Comparison of ENCODE assay signal across 13 mouse cellular contexts in genomic region chr6:125656921-125657320, GRCm38 (mm10).
"Had no signal": no experiment of that assay in that cellular context is flagged by ENCODE, and none has a peak within 500 bp of the region (broad histone marks: within the 10 kb centered on the region; RNA-seq: fewer than 3 reads in every experiment).

No protein-coding gene starts in this region.

- H3K27ac ChIP-seq: kidney, postnatal 0 days; limb, embryonic 13.5 days; liver, embryonic 14.5 days; midbrain, embryonic 10.5 days; midbrain, embryonic 15.5 days; neural tube, embryonic 13.5 days had no signal

- H3K4me3 ChIP-seq: limb, embryonic 13.5 days; midbrain, embryonic 10.5 days; midbrain, embryonic 15.5 days; neural tube, embryonic 13.5 days had no signal

- DNase-seq: kidney, adult 9 months; kidney, postnatal 36 days; layer of hippocampus, adult 9-11 months; layer of hippocampus, postnatal 36 days; lung, adult 18-20 months; retina, postnatal 1 day; thymus, postnatal 14 days had no signal
